Mouse (Mus musculus): ENCODE data around the gene Aqp1.

Gene Aqp1

DNA sequence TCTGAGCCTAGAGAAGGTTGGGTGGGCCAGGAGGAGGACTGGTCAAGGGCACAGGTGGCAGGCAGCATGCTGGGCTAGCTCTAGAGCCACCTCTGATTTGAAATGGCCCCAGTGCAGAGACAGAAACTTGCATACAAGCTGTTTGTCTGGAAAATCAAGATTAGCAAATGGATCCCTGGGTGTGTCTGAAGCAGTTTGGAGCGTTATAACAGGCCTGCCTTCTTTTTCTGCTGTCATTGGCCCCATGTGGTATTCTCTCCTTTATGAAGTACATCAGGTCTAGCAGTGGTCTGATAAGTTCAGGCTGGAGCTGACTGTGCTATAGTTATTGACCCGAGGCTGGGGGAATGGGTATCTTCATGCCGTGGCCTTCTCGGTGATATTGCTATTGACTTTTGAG is 22.3 kb upstream of the Aqp1 start:
- Histone ChIP-seq H3K9me3 (ENCODE audit: low read length) (no peaks in the 10 kb centered on the region), H3K27me3 (ENCODE audit: insufficient read depth, low read length) (no peaks in the 10 kb centered on the region; the same call in 1 of the 2 replicates), H3K4me1 (replicated peaks; ENCODE audit: low read depth, low read length) (no peaks in the 10 kb centered on the region), H3K36me3 (ENCODE audit: insufficient read depth, low read length) (no peaks in the 10 kb centered on the region), H3K4me3 (replicated peaks; ENCODE audit: low read length) (no peak overlapping the region)
- TF ChIP-seq CTCF (conservative IDR thresholded peaks at IDR 0.05; ENCODE audit: low read length): no peak
- no peak for TF ChIP-seq POU5F1 (IDR thresholded peaks at IDR 0.05; ENCODE audit: borderline replicate concordance, low read length)
- no peak for TF ChIP-seq NANOG (IDR thresholded peaks at IDR 0.05; ENCODE audit: borderline replicate concordance, low read length)

DNA sequence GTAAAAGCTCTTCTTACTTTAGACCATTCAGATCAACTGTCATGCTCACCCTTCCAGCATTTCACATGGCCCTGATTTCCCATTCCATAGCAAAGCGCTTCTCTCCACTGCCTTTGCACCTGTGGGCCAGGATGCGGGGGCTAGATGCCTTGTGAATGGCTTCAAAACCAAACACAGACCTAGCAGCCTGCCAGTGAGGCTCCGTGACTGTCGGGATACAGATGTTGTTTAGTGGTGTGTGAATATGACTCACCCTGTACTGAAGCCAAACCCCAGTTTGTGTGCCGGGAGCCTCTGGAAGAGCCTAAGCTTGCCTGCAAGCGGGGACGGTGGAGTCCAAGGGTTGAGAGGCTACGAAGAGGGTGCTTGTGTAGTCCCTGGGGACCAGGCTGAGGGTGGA is 21.6 kb upstream of the Aqp1 start:
- no peak for TF ChIP-seq CTCF (conservative IDR thresholded peaks at IDR 0.05; ENCODE audit: low read length)
- no peak for TF ChIP-seq POU5F1 (IDR thresholded peaks at IDR 0.05; ENCODE audit: borderline replicate concordance, low read length)
- no peak for TF ChIP-seq NANOG (IDR thresholded peaks at IDR 0.05; ENCODE audit: borderline replicate concordance, low read length)
- Histone ChIP-seq H3K36me3 (ENCODE audit: insufficient read depth, low read length) (no peaks in the 10 kb centered on the region), H3K27me3 (ENCODE audit: insufficient read depth, low read length) (no peaks in the 10 kb centered on the region; the same call in 1 of the 2 replicates), H3K9me3 (ENCODE audit: low read length) (no peaks in the 10 kb centered on the region), H3K4me1 (replicated peaks; ENCODE audit: low read depth, low read length) (no peaks in the 10 kb centered on the region), H3K4me3 (replicated peaks; ENCODE audit: low read length) (no peak overlapping the region)

DNA sequence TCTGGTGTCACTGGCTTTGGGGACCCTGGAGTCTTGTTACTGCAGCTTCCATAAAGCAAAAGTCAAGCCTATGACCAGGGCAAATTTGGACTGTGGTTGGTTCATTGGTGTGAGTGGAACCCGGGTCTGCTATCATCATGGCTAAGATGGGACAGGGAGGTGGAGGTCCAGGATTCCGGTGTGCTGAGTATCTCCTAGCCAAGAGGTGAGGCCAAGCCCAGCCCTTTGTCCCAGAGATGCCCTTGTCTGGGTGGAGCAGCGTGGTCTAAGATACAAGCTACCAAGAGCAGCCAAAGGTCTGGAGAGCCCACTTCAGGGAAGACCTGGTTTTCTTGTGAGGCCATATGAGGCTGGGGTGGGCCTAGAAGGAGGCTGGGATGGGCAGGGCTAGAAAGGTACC is 17.6 kb upstream of the Aqp1 start:
- Histone ChIP-seq H3K36me3 (ENCODE audit: insufficient read depth, low read length) (no peaks in the 10 kb centered on the region), H3K9me3 (ENCODE audit: low read length) (no peaks in the 10 kb centered on the region), H3K27me3 (ENCODE audit: insufficient read depth, low read length) (no peaks in the 10 kb centered on the region; the same call in 1 of the 2 replicates), H3K4me1 (replicated peaks; ENCODE audit: low read depth, low read length) (no peaks in the 10 kb centered on the region), H3K4me3 (replicated peaks; ENCODE audit: low read length) (no peak overlapping the region)
- TF ChIP-seq CTCF (conservative IDR thresholded peaks at IDR 0.05; ENCODE audit: low read length) (no peak), POU5F1 (IDR thresholded peaks at IDR 0.05; ENCODE audit: borderline replicate concordance, low read length) (no peak), NANOG (IDR thresholded peaks at IDR 0.05; ENCODE audit: borderline replicate concordance, low read length) (no peak)

DNA sequence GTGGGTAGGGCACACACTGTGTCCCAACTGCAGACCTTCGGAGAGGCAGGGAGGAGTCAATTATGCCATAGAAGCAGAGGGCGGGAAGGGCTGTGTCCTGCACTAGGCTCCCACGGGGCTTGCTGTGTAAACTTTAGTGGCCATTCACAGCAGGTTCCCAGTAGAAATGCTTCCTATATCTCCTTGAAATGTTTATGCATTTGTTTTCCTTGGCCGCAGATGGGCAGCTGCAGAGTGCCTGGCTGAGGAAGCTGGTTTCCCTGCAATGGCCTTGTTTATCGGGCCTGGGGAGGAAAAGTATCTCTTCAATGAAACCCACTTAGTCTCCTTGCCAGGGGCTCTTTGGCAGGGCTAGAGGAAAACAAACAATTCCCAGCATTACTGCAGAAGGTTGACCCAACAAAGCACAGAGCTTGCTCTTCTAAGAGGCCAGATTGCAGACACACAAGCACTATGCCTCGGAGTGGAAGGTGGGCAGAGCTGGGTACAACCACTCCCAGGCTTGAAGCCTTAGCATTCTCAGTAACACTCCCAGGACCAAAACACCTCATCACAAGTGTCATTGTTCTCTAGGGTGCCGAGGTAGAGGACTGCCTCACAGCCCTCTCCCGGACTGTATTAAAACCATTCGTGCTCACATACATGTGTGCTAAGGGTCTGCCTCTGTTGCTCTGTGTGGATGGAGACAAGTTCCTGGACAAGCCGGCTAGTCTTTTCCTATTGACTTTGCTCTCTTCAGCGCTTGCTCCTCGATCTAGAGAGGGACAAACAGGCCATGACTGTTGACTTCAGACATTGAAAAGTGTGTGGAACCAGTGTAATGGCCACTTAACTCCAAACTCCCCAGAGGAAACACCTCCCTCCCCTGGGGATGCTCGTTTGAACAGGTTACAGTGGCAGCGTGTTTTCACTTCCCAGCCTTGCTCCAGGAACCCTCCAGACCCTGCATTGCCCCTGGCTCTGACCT is 16.4 kb upstream of the Aqp1 start:
- Histone ChIP-seq H3K9me3 (ENCODE audit: low read length) (no peaks in the 10 kb centered on the region), H3K36me3 (ENCODE audit: insufficient read depth, low read length) (no peaks in the 10 kb centered on the region), H3K4me1 (replicated peaks; ENCODE audit: low read depth, low read length) (no peaks in the 10 kb centered on the region), H3K27me3 (ENCODE audit: insufficient read depth, low read length) (peaks cover 1% of the 10 kb centered on the region), H3K4me3 (replicated peaks; ENCODE audit: low read length) (no peak overlapping the region)
- TF ChIP-seq POU5F1 (IDR thresholded peaks at IDR 0.05; ENCODE audit: borderline replicate concordance, low read length) (no peak), CTCF (conservative IDR thresholded peaks at IDR 0.05; ENCODE audit: low read length) (no peak), NANOG (IDR thresholded peaks at IDR 0.05; ENCODE audit: borderline replicate concordance, low read length) (no peak)

DNA sequence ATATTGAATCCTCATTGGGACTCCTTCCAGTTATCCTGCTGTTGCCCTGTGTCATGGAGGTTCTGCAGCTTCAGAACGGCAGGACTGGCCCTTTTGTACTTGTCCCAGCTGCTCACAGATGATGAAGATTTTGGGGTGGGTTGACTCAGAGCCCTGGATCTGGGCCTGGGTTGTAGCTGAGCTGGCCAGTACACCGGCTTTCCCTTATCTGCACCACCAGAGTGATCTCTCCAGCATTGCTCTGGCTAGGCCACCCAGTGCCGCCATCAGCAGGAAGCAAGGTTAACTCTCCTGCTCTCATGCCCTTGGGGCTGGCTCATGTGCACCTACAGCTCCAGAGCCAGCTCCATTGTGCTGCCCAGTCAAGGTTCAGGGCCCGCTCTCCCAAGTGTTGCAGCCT is 15.3 kb upstream of the Aqp1 start:
- Histone ChIP-seq H3K36me3 (ENCODE audit: insufficient read depth, low read length) (no peaks in the 10 kb centered on the region), H3K9me3 (ENCODE audit: low read length) (no peaks in the 10 kb centered on the region), H3K4me1 (replicated peaks; ENCODE audit: low read depth, low read length) (no peaks in the 10 kb centered on the region), H3K27me3 (ENCODE audit: insufficient read depth, low read length) (peaks cover 4% of the 10 kb centered on the region), H3K4me3 (replicated peaks; ENCODE audit: low read length) (no peak overlapping the region)
- no peak for TF ChIP-seq CTCF (conservative IDR thresholded peaks at IDR 0.05; ENCODE audit: low read length)
- no peak for TF ChIP-seq POU5F1 (IDR thresholded peaks at IDR 0.05; ENCODE audit: borderline replicate concordance, low read length)
- TF ChIP-seq NANOG (IDR thresholded peaks at IDR 0.05; ENCODE audit: borderline replicate concordance, low read length): no peak

DNA sequence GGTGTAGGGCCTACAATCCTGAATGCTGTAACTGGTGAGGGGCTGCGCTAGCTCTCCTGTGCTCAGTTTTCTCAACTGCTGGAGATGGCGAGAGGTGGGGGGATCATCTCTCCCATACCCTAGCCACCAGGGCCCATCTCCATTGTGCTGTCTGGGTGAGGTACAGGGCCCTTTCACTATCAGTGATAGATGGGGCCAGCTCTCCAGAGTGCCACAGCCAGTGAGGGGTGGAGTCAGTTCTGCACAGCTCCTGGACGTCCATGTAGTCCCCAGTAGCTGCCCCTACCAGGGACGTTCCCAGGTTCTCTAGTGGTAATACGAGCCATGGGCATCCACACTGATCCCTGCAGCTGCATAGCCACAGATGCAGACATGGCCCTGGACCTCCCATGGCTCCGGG is 14.7 kb upstream of the Aqp1 start:
- Histone ChIP-seq H3K9me3 (ENCODE audit: low read length) (no peaks in the 10 kb centered on the region), H3K4me3 (replicated peaks; ENCODE audit: low read length) (no peak overlapping the region), H3K27me3 (ENCODE audit: insufficient read depth, low read length) (peaks cover 10% of the 10 kb centered on the region), H3K4me1 (replicated peaks; ENCODE audit: low read depth, low read length) (no peaks in the 10 kb centered on the region), H3K36me3 (ENCODE audit: insufficient read depth, low read length) (no peaks in the 10 kb centered on the region)
- TF ChIP-seq NANOG (IDR thresholded peaks at IDR 0.05; ENCODE audit: borderline replicate concordance, low read length) (no peak), CTCF (conservative IDR thresholded peaks at IDR 0.05; ENCODE audit: low read length) (no peak), POU5F1 (IDR thresholded peaks at IDR 0.05; ENCODE audit: borderline replicate concordance, low read length) (no peak)

DNA sequence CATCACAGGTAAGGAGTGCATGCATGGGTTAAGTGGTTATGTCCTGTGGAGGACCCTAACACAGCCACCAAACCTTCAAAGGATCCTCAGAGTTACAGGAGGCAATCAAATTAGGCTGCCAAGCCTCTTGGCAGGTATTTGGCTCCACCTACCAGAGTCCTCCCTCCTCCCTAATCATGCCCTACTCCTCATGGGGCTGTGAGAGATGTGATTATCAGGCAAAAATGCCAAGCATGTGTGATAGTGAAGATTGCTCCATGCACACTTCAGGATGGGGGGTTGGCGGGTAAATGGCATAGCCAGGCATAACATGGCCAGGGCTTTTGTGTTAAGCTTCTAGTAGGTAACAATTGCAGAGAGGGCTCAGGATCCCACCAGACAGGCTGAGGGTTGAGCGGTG is 13.3 kb upstream of the Aqp1 start:
- no peak for TF ChIP-seq NANOG (IDR thresholded peaks at IDR 0.05; ENCODE audit: borderline replicate concordance, low read length)
- TF ChIP-seq POU5F1 (IDR thresholded peaks at IDR 0.05; ENCODE audit: borderline replicate concordance, low read length): no peak
- no peak for TF ChIP-seq CTCF (conservative IDR thresholded peaks at IDR 0.05; ENCODE audit: low read length)
- Histone ChIP-seq H3K4me3 (replicated peaks; ENCODE audit: low read length) (no peak overlapping the region), H3K4me1 (replicated peaks; ENCODE audit: low read depth, low read length) (no peaks in the 10 kb centered on the region), H3K9me3 (ENCODE audit: low read length) (no peaks in the 10 kb centered on the region), H3K36me3 (ENCODE audit: insufficient read depth, low read length) (no peaks in the 10 kb centered on the region), H3K27me3 (ENCODE audit: insufficient read depth, low read length) (peaks cover 15% of the 10 kb centered on the region)

DNA sequence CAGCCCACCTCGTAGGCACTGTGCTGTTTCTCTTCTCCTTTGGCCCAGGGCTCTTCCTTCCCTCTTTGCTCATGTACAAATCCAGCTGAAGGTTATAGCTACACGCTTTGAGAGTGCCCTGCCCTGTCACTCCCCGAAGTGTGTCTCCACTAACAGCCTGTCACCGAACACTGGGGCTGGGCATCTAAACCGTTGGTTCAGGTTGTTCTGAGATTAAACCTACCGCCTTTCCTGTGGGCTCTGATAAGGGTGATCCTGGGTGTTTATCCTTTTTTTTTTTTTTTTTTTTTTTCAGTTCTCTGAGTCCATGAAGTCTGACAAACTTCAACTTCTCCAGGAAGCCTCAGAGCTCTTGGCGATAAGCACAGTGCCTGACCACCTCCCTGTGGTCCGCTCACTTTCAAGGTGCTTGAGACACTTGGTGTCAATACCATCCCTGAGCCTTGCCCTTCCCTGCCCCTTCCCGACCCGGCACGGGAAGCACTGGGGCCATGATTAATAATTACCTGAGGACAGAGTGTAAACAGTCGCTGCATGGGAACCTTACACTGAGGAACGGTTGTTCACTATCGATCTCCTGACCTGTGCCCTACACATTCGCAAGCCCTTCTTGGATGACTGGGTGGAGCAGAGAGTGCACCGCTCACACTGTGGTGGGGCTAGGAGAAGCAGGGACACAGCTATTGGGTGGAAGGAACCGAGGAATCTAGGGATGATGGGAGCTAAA is 12.2 kb upstream of the Aqp1 start:
- Histone ChIP-seq H3K4me1 (replicated peaks; ENCODE audit: low read depth, low read length) (no peaks in the 10 kb centered on the region), H3K27me3 (ENCODE audit: insufficient read depth, low read length) (peaks cover 15% of the 10 kb centered on the region), H3K36me3 (ENCODE audit: insufficient read depth, low read length) (no peaks in the 10 kb centered on the region), H3K4me3 (replicated peaks; ENCODE audit: low read length) (no peak overlapping the region), H3K9me3 (ENCODE audit: low read length) (no peaks in the 10 kb centered on the region)
- no peak for TF ChIP-seq NANOG (IDR thresholded peaks at IDR 0.05; ENCODE audit: borderline replicate concordance, low read length)
- TF ChIP-seq POU5F1 (IDR thresholded peaks at IDR 0.05; ENCODE audit: borderline replicate concordance, low read length): no peak
